Mouse (Mus musculus): Measurements from ENCODE around the gene Ly6g5b. TPM values are rescaled to one million over a fixed set of nuclear protein-coding genes. Genes with fewer than 3 reads are reported as not detected.
A peak's percentile ranks its signal among the peaks of the same experiment; 100 is the strongest.

The Ly6g5b gene
- polyA plus RNA-seq, 1 experiment from 2014 or later, result 0.32 TPM

DNA sequence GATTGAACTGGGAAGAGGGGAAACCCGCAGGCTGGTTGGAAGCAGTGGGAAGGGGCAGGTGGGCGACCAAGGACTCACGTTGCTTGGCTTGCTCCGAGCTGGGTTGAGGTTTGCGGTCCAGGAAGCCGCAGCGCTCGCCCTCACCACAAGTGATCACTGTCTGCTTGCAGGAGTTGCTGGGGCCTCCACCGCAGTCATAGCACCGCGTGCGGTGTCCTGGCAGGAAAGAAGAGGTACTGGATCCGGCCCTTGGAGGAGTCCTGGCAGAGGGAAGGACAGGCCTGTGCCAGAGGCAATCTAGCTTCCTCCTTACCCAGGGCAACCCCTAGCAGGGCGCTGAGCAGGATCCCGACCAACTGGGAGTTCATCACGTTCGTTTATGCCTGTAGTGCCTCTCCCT is 41.1 kb downstream of the Ly6g5b start:
- ATAC-seq (no peak), DNase-seq (no peak)
- WGBS (ENCODE audit: insufficient replicate concordance), result 36% methylated on average over 17 of the region's 17 CpGs
- 0 out of 2 replicates have a peak, but pooled peaks cover 2% of the 10 kb centered on the region for H3K4me1 ChIP-seq (ENCODE audit: insufficient read depth)
- H3K4me2 ChIP-seq (ENCODE audit: low read depth, low read length), result no peak overlapping the region
- no peaks in the 10 kb centered on the region for H3K9me3 ChIP-seq (ENCODE audit: low read length)
- no peak for TF ChIP-seq EP300 (IDR thresholded peaks at IDR 0.05; ENCODE audit: low read depth)
- no peak for TF ChIP-seq CTCF (IDR thresholded peaks at IDR 0.05; ENCODE audit: low read depth)
- no peak overlapping the region for H3K4me3 ChIP-seq (ENCODE audit: low read depth, low read length)
- H3K9ac ChIP-seq (replicated peaks), result no peak overlapping the region
- 0 out of 2 replicates have a peak, but pooled peaks cover 7% of the 10 kb centered on the region for H3K27me3 ChIP-seq (ENCODE audit: insufficient read depth, low read length)
- no peak overlapping the region for H3K27ac ChIP-seq (ENCODE audit: low read depth)
- H3K36me3 ChIP-seq (replicated peaks; ENCODE audit: insufficient read depth, low read length), result no peaks in the 10 kb centered on the region

DNA sequence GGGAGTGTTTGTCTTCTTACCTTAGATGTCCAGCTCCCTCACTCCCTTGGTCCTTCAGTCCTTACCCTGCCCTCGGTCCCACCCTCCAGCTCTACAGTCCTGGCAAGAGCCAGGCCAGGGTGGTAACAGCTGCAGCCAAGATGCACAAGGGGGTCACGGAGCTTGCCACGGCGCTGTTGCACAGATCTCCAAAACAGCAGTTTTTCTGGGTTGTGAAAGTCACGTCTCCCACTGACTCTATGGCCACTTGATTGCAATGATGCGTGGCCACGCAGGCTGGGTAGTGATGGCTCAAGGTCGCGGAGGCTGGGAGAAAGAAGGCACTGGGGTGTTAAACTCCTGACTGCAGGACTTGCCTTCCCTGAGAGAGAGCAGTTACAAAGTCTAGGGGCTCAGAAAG is 43.8 kb downstream of the Ly6g5b start:
- H3K4me2 ChIP-seq (ENCODE audit: low read depth, low read length), result no peak overlapping the region
- peaks cover 22% of the 10 kb centered on the region for H3K27me3 ChIP-seq (ENCODE audit: insufficient read depth, low read length)
- H3K4me3 ChIP-seq (ENCODE audit: low read depth, low read length), result no peak overlapping the region
- no peak for DNase-seq
- no peak overlapping the region for H3K27ac ChIP-seq (ENCODE audit: low read depth)
- no peak for TF ChIP-seq EP300 (IDR thresholded peaks at IDR 0.05; ENCODE audit: low read depth)
- no peak for TF ChIP-seq CTCF (IDR thresholded peaks at IDR 0.05; ENCODE audit: low read depth)
- H3K9ac ChIP-seq (replicated peaks), result no peak overlapping the region
- no peaks in the 10 kb centered on the region for H3K4me1 ChIP-seq (ENCODE audit: insufficient read depth)
- no peak for ATAC-seq
- no peaks in the 10 kb centered on the region for H3K9me3 ChIP-seq (ENCODE audit: low read length)
- 73% methylated on average over 9 of the region's 9 CpGs for WGBS (ENCODE audit: insufficient replicate concordance)
- H3K36me3 ChIP-seq (replicated peaks; ENCODE audit: insufficient read depth, low read length), result no peaks in the 10 kb centered on the region

- Histone ChIP-seq H3K4me2 (ENCODE audit: low read depth, low read length) (no peak overlapping the region), H3K9ac (replicated peaks) (no peak overlapping the region; the same call in 1 of the 2 replicates), H3K4me1 (ENCODE audit: insufficient read depth) (peaks cover 2% of the 10 kb centered on the region), H3K36me3 (replicated peaks; ENCODE audit: insufficient read depth, low read length) (no peaks in the 10 kb centered on the region), H3K9me3 (ENCODE audit: low read length) (no peaks in the 10 kb centered on the region), H3K27me3 (ENCODE audit: insufficient read depth, low read length) (peaks cover 25% of the 10 kb centered on the region), H3K27ac (ENCODE audit: low read depth) (no peak overlapping the region), H3K4me3 (ENCODE audit: low read depth, low read length) (no peak overlapping the region)
- no peak for TF ChIP-seq CTCF (IDR thresholded peaks at IDR 0.05; ENCODE audit: low read depth)
- ATAC-seq (no peak), DNase-seq (no peak)
- 45% methylated on average over 6 of the region's 6 CpGs for WGBS (ENCODE audit: insufficient replicate concordance)
These were observed 44.5 kb downstream of the Ly6g5b start for GRCm38 (mm10) chr17:35070556-35071229.

- Histone ChIP-seq H3K9me3 (ENCODE audit: low read length) (no peaks in the 10 kb centered on the region), H3K36me3 (replicated peaks; ENCODE audit: insufficient read depth, low read length) (no peaks in the 10 kb centered on the region), H3K27ac (ENCODE audit: low read depth) (no peak overlapping the region), H3K4me3 (ENCODE audit: low read depth, low read length) (no peak overlapping the region), H3K4me1 (ENCODE audit: insufficient read depth) (peaks cover 13% of the 10 kb centered on the region), H3K27me3 (ENCODE audit: insufficient read depth, low read length) (peaks cover 48% of the 10 kb centered on the region), H3K4me2 (ENCODE audit: low read depth, low read length) (no peak overlapping the region), H3K9ac (replicated peaks) (no peak overlapping the region)
- DNase-seq (no peak), ATAC-seq (no peak)
- TF ChIP-seq EP300 (IDR thresholded peaks at IDR 0.05; ENCODE audit: low read depth) (no peak), CTCF (IDR thresholded peaks at IDR 0.05; ENCODE audit: low read depth) (no peak)
- 70% methylated on average over 17 of the region's 17 CpGs for WGBS (ENCODE audit: insufficient replicate concordance)
These were observed 46.9 kb downstream of the Ly6g5b start for GRCm38 (mm10) chr17:35068213-35068914.

- H3K9ac ChIP-seq (replicated peaks), result peak within 1 kb of the TSS; percentile 22; the same call in 1 of the 2 replicates
- H3K27ac ChIP-seq (ENCODE audit: low read depth), result no peak within 1 kb of the TSS
- TF ChIP-seq EP300 (IDR thresholded peaks at IDR 0.05; ENCODE audit: low read depth) (no peak), CTCF (IDR thresholded peaks at IDR 0.05; ENCODE audit: low read depth) (no peak)
These were observed 49.1 kb downstream of the Ly6g5b start, which contains the start of gene Mpig6b for GRCm38 (mm10) chr17:35066084-35066483. TSS of gene Mpig6b (minus strand) at chr17:35066184.

More at GRCm38 (mm10) chr17:35066084-35066483, 49.1 kb downstream of the Ly6g5b start, which contains the start of gene Mpig6b:
- peak within 1 kb of the TSS; percentile 46 for H3K4me3 ChIP-seq (ENCODE audit: low read depth, low read length)
- H3K27me3 ChIP-seq (ENCODE audit: insufficient read depth, low read length), result peaks cover 51% of the 10 kb centered on the region
- no peak for ATAC-seq
- no peaks in the 10 kb centered on the region for H3K9me3 ChIP-seq (ENCODE audit: low read length)
- 44% methylated on average over 10 of the region's 10 CpGs for WGBS (ENCODE audit: insufficient replicate concordance)
- DNase-seq, result no peak
- H3K4me2 ChIP-seq (ENCODE audit: low read depth, low read length), result peak within 1 kb of the TSS; percentile 79
- H3K36me3 ChIP-seq (replicated peaks; ENCODE audit: insufficient read depth, low read length), result 0 out of 2 replicates have a peak, but pooled peaks cover 2% of the 10 kb centered on the region
- peaks cover 13% of the 10 kb centered on the region for H3K4me1 ChIP-seq (ENCODE audit: insufficient read depth)

Measured in liver, postnatal 0 days (tissue).